Mouse (Mus musculus) forebrain, embryonic 16.5 days (tissue): ENCODE measurements around the gene Sdsl. TPM values are rescaled to one million over a fixed set of nuclear protein-coding genes. Genes with fewer than 3 reads are reported as not detected.

ENCODE experiments used
- ATAC-seq: fragments of 200-750 bp; cut with Nextera tagmentation; 2 replicates; pipeline ENCODE4 v1.8.0; 2017; ENCODE audit warnings: mild to moderate bottlenecking, moderate library complexity
- H3K27ac ChIP-seq: fragments of 300-500 bp; sonication (generic); 2 replicates; pipeline ENCODE4 v1.5.1; 2014; ENCODE audit warnings: low read length, control low read depth
- H3K27me3 ChIP-seq: fragments of 300-500 bp; sonication (generic); replicated peaks from 2 replicates; pipeline ENCODE4 v1.6.1; 2014; ENCODE audit warnings: low read length; ENCODE audit not compliant: control insufficient read depth, insufficient read depth
- H3K36me3 ChIP-seq: fragments of 300-500 bp; sonication (generic); 2 replicates; pipeline ENCODE4 v1.6.1; 2014; ENCODE audit not compliant: control insufficient read depth, insufficient read depth
- H3K4me1 ChIP-seq: fragments of 300-500 bp; sonication (generic); replicated peaks from 2 replicates; pipeline ENCODE4 v1.6.1; 2014; ENCODE audit warnings: low read length; ENCODE audit not compliant: control insufficient read depth, insufficient read depth
- H3K4me2 ChIP-seq: fragments of 300-500 bp; sonication (generic); 2 replicates; pipeline ENCODE4 v1.6.1; 2014; ENCODE audit warnings: mild to moderate bottlenecking, low read length, control low read depth
- H3K4me3 ChIP-seq: fragments of 300-500 bp; sonication (generic); replicated peaks from 2 replicates; pipeline ENCODE4 v1.5.1; 2014; ENCODE audit warnings: mild to moderate bottlenecking, low read length, control low read depth
- H3K9ac ChIP-seq: fragments of 300-500 bp; sonication (generic); replicated peaks from 2 replicates; pipeline ENCODE4 v1.6.1; 2014; ENCODE audit warnings: low read depth, low read length, control low read depth
- H3K9me3 ChIP-seq: fragments of 300-500 bp; sonication (generic); 2 replicates; pipeline ENCODE4 v1.6.1; 2016; ENCODE audit warnings: low read length; ENCODE audit not compliant: control insufficient read depth
- WGBS: fragments of 180-500 bp; shearing (Covaris S2); extraction: QIAGEN DNeasy Blood & Tissue Kit; methylation state at CpG from one replicate; pipeline ENCODE4 v1.1.7; 2014; 5-methylcytosine and 5-hydroxymethylcytosine counted together
- polyA plus RNA-seq: library from polyadenylated mRNA; unstranded; fragments of >200 nt; fragmentation: Nextera tagmentation; extraction: Ambion mirVana; gene quantifications from 2 replicates; pipeline ENCODE4 v1.2.1, GENCODE M21; 2015

Gene Sdsl
- polyA plus RNA-seq, result 1.9 and 2.3 TPM in 2 replicates

GRCm38 (mm10) chr5:120472770-120473169 lies at the start of gene Sdsl:
Sdsl (minus strand) TSS chr5:120472810.
- H3K4me2 ChIP-seq, result no peak within 1 kb of the TSS
- ATAC-seq, result no peak
- 0 out of 2 replicates have a peak, but pooled peaks cover 3% of the 10 kb centered on the region for H3K4me1 ChIP-seq
- no peak within 1 kb of the TSS for H3K4me3 ChIP-seq
- H3K9ac ChIP-seq, result no peak within 1 kb of the TSS
- no peaks in the 10 kb centered on the region for H3K9me3 ChIP-seq
- no peaks in the 10 kb centered on the region for H3K27me3 ChIP-seq
- no peak within 1 kb of the TSS for H3K27ac ChIP-seq
- H3K36me3 ChIP-seq, result no peaks in the 10 kb centered on the region
- 79% methylated on average over 8 of the region's 8 CpGs for WGBS

GRCm38 (mm10) chr5:120517552-120517951 lies 44.9 kb upstream of the Sdsl start:
- H3K4me1 ChIP-seq, result 0 out of 2 replicates have a peak, but pooled peaks cover 5% of the 10 kb centered on the region
- 48% methylated on average over 9 of the region's 9 CpGs for WGBS
- no peak overlapping the region for H3K27ac ChIP-seq
- H3K27me3 ChIP-seq, result no peaks in the 10 kb centered on the region
- H3K36me3 ChIP-seq, result no peaks in the 10 kb centered on the region
- no peak overlapping the region for H3K4me2 ChIP-seq
- ATAC-seq, result no peak
- no peak overlapping the region for H3K9ac ChIP-seq
- H3K4me3 ChIP-seq, result no peak overlapping the region
- H3K9me3 ChIP-seq, result no peaks in the 10 kb centered on the region

- no peak overlapping the region for H3K9ac ChIP-seq
- ATAC-seq, result no peak
- H3K27me3 ChIP-seq, result peaks cover 5% of the 10 kb centered on the region
- H3K4me3 ChIP-seq, result no peak overlapping the region
- no peaks in the 10 kb centered on the region for H3K36me3 ChIP-seq
- H3K9me3 ChIP-seq, result no peaks in the 10 kb centered on the region
- H3K27ac ChIP-seq, result no peak overlapping the region
- H3K4me1 ChIP-seq, result peaks cover 5% of the 10 kb centered on the region; the same call in 1 of the 2 replicates
- H3K4me2 ChIP-seq, result no peak overlapping the region
- 70% methylated on average over 15 of the region's 15 CpGs for WGBS
These were observed 43.8 kb upstream of the Sdsl start for GRCm38 (mm10) chr5:120516221-120516984.

- H3K27ac ChIP-seq, result no peak overlapping the region
- H3K9me3 ChIP-seq, result no peaks in the 10 kb centered on the region
- no peak overlapping the region for H3K9ac ChIP-seq
- no peaks in the 10 kb centered on the region for H3K36me3 ChIP-seq
- no peak for ATAC-seq
- H3K4me2 ChIP-seq, result no peak overlapping the region
- peaks cover 7% of the 10 kb centered on the region for H3K27me3 ChIP-seq
- WGBS, result 71% methylated on average over 7 of the region's 7 CpGs
- no peak overlapping the region for H3K4me3 ChIP-seq
- H3K4me1 ChIP-seq, result peaks cover 14% of the 10 kb centered on the region
These were observed 42.8 kb upstream of the Sdsl start for GRCm38 (mm10) chr5:120515451-120515850.

GRCm38 (mm10) chr5:120514754-120515153 lies 42.1 kb upstream of the Sdsl start:
- H3K27me3 ChIP-seq, result peaks cover 7% of the 10 kb centered on the region
- no peak for ATAC-seq
- no peak overlapping the region for H3K4me3 ChIP-seq
- H3K4me2 ChIP-seq, result no peak overlapping the region
- H3K27ac ChIP-seq, result no peak overlapping the region
- H3K9me3 ChIP-seq, result no peaks in the 10 kb centered on the region
- peaks cover 14% of the 10 kb centered on the region for H3K4me1 ChIP-seq
- H3K9ac ChIP-seq, result no peak overlapping the region
- WGBS, result 16% methylated on average over 4 of the region's 4 CpGs
- no peaks in the 10 kb centered on the region for H3K36me3 ChIP-seq

- H3K4me2 ChIP-seq, result no peak overlapping the region
- H3K27ac ChIP-seq, result no peak overlapping the region
- H3K36me3 ChIP-seq, result no peaks in the 10 kb centered on the region
- H3K4me1 ChIP-seq, result peaks cover 14% of the 10 kb centered on the region
- peaks cover 7% of the 10 kb centered on the region for H3K27me3 ChIP-seq
- no peaks in the 10 kb centered on the region for H3K9me3 ChIP-seq
- ATAC-seq, result no peak
- no peak overlapping the region for H3K9ac ChIP-seq
- no peak overlapping the region for H3K4me3 ChIP-seq
- 88% methylated on average over 9 of the region's 9 CpGs for WGBS
These were observed 41.5 kb upstream of the Sdsl start for GRCm38 (mm10) chr5:120514031-120514677.

GRCm38 (mm10) chr5:120512911-120513555 lies 40.4 kb upstream of the Sdsl start:
- H3K9ac ChIP-seq, result no peak overlapping the region
- WGBS, result 49% methylated on average over 15 of the region's 15 CpGs
- H3K4me3 ChIP-seq, result no peak overlapping the region
- peaks cover 7% of the 10 kb centered on the region for H3K27me3 ChIP-seq
- no peak overlapping the region for H3K4me2 ChIP-seq
- H3K4me1 ChIP-seq, result peaks cover 14% of the 10 kb centered on the region
- H3K9me3 ChIP-seq, result no peaks in the 10 kb centered on the region
- no peaks in the 10 kb centered on the region for H3K36me3 ChIP-seq
- H3K27ac ChIP-seq, result no peak overlapping the region
- ATAC-seq, result no peak

GRCm38 (mm10) chr5:120511643-120512220 lies 39.1 kb upstream of the Sdsl start:
- peak overlapping the region; percentile 47 for H3K4me3 ChIP-seq
- ATAC-seq, result no peak; the same call in 1 of the 2 replicates
- peak overlapping the region; percentile 66 for H3K4me2 ChIP-seq
- H3K36me3 ChIP-seq, result no peaks in the 10 kb centered on the region
- H3K27me3 ChIP-seq, result peaks cover 7% of the 10 kb centered on the region
- H3K9me3 ChIP-seq, result no peaks in the 10 kb centered on the region
- peaks cover 14% of the 10 kb centered on the region for H3K4me1 ChIP-seq
- no peak overlapping the region for H3K27ac ChIP-seq
- WGBS, result 31% methylated on average over 14 of the region's 14 CpGs
- no peak overlapping the region for H3K9ac ChIP-seq
